Mouse (Mus musculus): ENCODE measurements at regions not wholly inside any gene's neighbourhood (a gene's known extent, or its start where the extent isn't known, plus 50 kb on each side); places are given as distances from the start of the nearest gene placed in this dataset.

- TF ChIP-seq GATA1 (IDR thresholded peaks at IDR 0.05; ENCODE audit: low read length) (no peak), TAL1 (IDR thresholded peaks at IDR 0.05; ENCODE audit: low read length) (no peak)
Measured at GRCm38 (mm10) chr5:64467856-64468255, 311.8 kb downstream of the Tbc1d1 start.

Data from erythroblast, embryonic 14.5 days (primary cell).